Mouse (Mus musculus): ENCODE data around the gene Sumo3. TPM values are rescaled to one million over a fixed set of nuclear protein-coding genes. Genes with fewer than 3 reads are reported as not detected.

Gene Sumo3
- polyA plus RNA-seq, 1 experiment from 2014 or later = 322 TPM

- WGBS = 69% methylated on average over 8 of the region's 8 CpGs
- H3K27ac ChIP-seq (replicated peaks) = no peak overlapping the region
- no peak for ATAC-seq (replicated peaks)
- H3K4me3 ChIP-seq = no peak overlapping the region
- H3K36me3 ChIP-seq = no peaks in the 10 kb centered on the region
- no peak overlapping the region for H3K4me2 ChIP-seq (replicated peaks)
- no peak overlapping the region for H3K9ac ChIP-seq (replicated peaks)
- no peaks in the 10 kb centered on the region for H3K27me3 ChIP-seq
- no peaks in the 10 kb centered on the region for H3K4me1 ChIP-seq
- no peaks in the 10 kb centered on the region for H3K9me3 ChIP-seq
Observed at GRCm38 (mm10) chr10:77666342-77666741, 60.4 kb downstream of the Sumo3 start.

- no peak for ATAC-seq (replicated peaks)
- Histone ChIP-seq H3K9me3 (no peaks in the 10 kb centered on the region), H3K4me2 (replicated peaks) (no peak overlapping the region), H3K36me3 (no peaks in the 10 kb centered on the region), H3K4me1 (no peaks in the 10 kb centered on the region), H3K9ac (replicated peaks) (no peak overlapping the region), H3K27ac (replicated peaks) (no peak overlapping the region), H3K27me3 (no peaks in the 10 kb centered on the region), H3K4me3 (no peak overlapping the region)
- 69% methylated on average over 4 of the region's 4 CpGs for WGBS
Observed at GRCm38 (mm10) chr10:77667402-77667801, 61.5 kb downstream of the Sumo3 start.

MicroRNAs encoded within 50 kb of the gene (microRNA counts, 519-probe panel; counts per million panel counts)
- not detected for microRNA mmu-miR-1930

Small RNA genes within 50 kb of the gene (microRNA-seq; reads per million reads assigned to microRNA genes)
- 13.2 reads per million, percentile 28 among the genes with 10 or more reads in this experiment for gene Mir1930

Other genes with a start within 250 kb of the Sumo3 start
- gene Adarb1, start 187.8 kb upstream of the Sumo3 start, polyA plus RNA-seq (2015; fragmentation: Nextera tagmentation; extraction: Ambion mirVana) = 11.9 and 12.6 TPM in 2 replicates
- 43.0 and 44.2 TPM in 2 replicates for gene Fam207a, start 90.3 kb upstream of the Sumo3 start, polyA plus RNA-seq (2015; fragmentation: Nextera tagmentation; extraction: Ambion mirVana)
- 0.65 and 0.87 TPM in 2 replicates for gene Itgb2, start 75.8 kb upstream of the Sumo3 start, polyA plus RNA-seq (2015; fragmentation: Nextera tagmentation; extraction: Ambion mirVana)
- gene Pttg1ip, start 24.4 kb upstream of the Sumo3 start, polyA plus RNA-seq (2015; fragmentation: Nextera tagmentation; extraction: Ambion mirVana) = 67.5 and 71.0 TPM in 2 replicates
- gene Gm49325, start 100 bp downstream of the Sumo3 start, polyA plus RNA-seq (2015; fragmentation: Nextera tagmentation; extraction: Ambion mirVana) = 4.2 and 8.6 TPM in 2 replicates
- gene Ube2g2, start 16.2 kb downstream of the Sumo3 start, polyA plus RNA-seq (2015; fragmentation: Nextera tagmentation; extraction: Ambion mirVana) = 108 and 117 TPM in 2 replicates
- gene Tspear, start 80.5 kb downstream of the Sumo3 start, polyA plus RNA-seq (2015; fragmentation: Nextera tagmentation; extraction: Ambion mirVana) = 0.17 and 0.52 TPM in 2 replicates
- not detected in 2 replicates for gene Gm19402, start 84.7 kb downstream of the Sumo3 start, polyA plus RNA-seq (2015; fragmentation: Nextera tagmentation; extraction: Ambion mirVana)
- gene Gm9508, start 91.1 kb downstream of the Sumo3 start, polyA plus RNA-seq (2015; fragmentation: Nextera tagmentation; extraction: Ambion mirVana) = not detected in 2 replicates
- not detected in 2 replicates for gene Gm10272, start 100.5 kb downstream of the Sumo3 start, polyA plus RNA-seq (2015; fragmentation: Nextera tagmentation; extraction: Ambion mirVana)
- gene Gm10024, start 105.4 kb downstream of the Sumo3 start, polyA plus RNA-seq (2015; fragmentation: Nextera tagmentation; extraction: Ambion mirVana) = not detected in 2 replicates
- gene Gm10142, start 109.7 kb downstream of the Sumo3 start, polyA plus RNA-seq (2015; fragmentation: Nextera tagmentation; extraction: Ambion mirVana) = not detected in 2 replicates
- gene Krtap12-1, start 114.5 kb downstream of the Sumo3 start, polyA plus RNA-seq (2015; fragmentation: Nextera tagmentation; extraction: Ambion mirVana) = not detected in 2 replicates
- not detected in 2 replicates for gene Gm10100, start 120.4 kb downstream of the Sumo3 start, polyA plus RNA-seq (2015; fragmentation: Nextera tagmentation; extraction: Ambion mirVana)
- gene Gm18596, start 136.5 kb downstream of the Sumo3 start, polyA plus RNA-seq (2015; fragmentation: Nextera tagmentation; extraction: Ambion mirVana) = not detected in 2 replicates
- gene Gm9736, start 145.3 kb downstream of the Sumo3 start, polyA plus RNA-seq (2015; fragmentation: Nextera tagmentation; extraction: Ambion mirVana) = not detected in 2 replicates
- not detected in 2 replicates for gene Gm3233, start 153.6 kb downstream of the Sumo3 start, polyA plus RNA-seq (2015; fragmentation: Nextera tagmentation; extraction: Ambion mirVana)
- gene Gm3238, start 165.2 kb downstream of the Sumo3 start, polyA plus RNA-seq (2015; fragmentation: Nextera tagmentation; extraction: Ambion mirVana) = not detected in 2 replicates
- gene Gm7138, start 170.8 kb downstream of the Sumo3 start, polyA plus RNA-seq (2015; fragmentation: Nextera tagmentation; extraction: Ambion mirVana) = not detected in 2 replicates
- not detected in 2 replicates for gene Gm3250, start 176.4 kb downstream of the Sumo3 start, polyA plus RNA-seq (2015; fragmentation: Nextera tagmentation; extraction: Ambion mirVana)
- gene Gm7137, start 182.1 kb downstream of the Sumo3 start, polyA plus RNA-seq (2015; fragmentation: Nextera tagmentation; extraction: Ambion mirVana) = not detected in 2 replicates
- gene Gm9639, start 189.0 kb downstream of the Sumo3 start, polyA plus RNA-seq (2015; fragmentation: Nextera tagmentation; extraction: Ambion mirVana) = not detected in 2 replicates
- gene Gm19668, start 193.0 kb downstream of the Sumo3 start, polyA plus RNA-seq (2015; fragmentation: Nextera tagmentation; extraction: Ambion mirVana) = not detected in 2 replicates
- gene Gm9507, start 205.7 kb downstream of the Sumo3 start, polyA plus RNA-seq (2015; fragmentation: Nextera tagmentation; extraction: Ambion mirVana) = not detected in 2 replicates
- gene Gm2696, start 208.6 kb downstream of the Sumo3 start, polyA plus RNA-seq (2015; fragmentation: Nextera tagmentation; extraction: Ambion mirVana) = not detected in 2 replicates
- not detected in 2 replicates for gene Krtap10-4, start 221.0 kb downstream of the Sumo3 start, polyA plus RNA-seq (2015; fragmentation: Nextera tagmentation; extraction: Ambion mirVana)
- gene Krtap10-10, start 229.8 kb downstream of the Sumo3 start, polyA plus RNA-seq (2015; fragmentation: Nextera tagmentation; extraction: Ambion mirVana) = not detected in 2 replicates
- gene Gm36176, start 240.7 kb downstream of the Sumo3 start, polyA plus RNA-seq (2015; fragmentation: Nextera tagmentation; extraction: Ambion mirVana) = not detected in 2 replicates
- not detected in 2 replicates for gene Gm10318, start 246.8 kb downstream of the Sumo3 start, polyA plus RNA-seq (2015; fragmentation: Nextera tagmentation; extraction: Ambion mirVana)